Mouse (Mus musculus) lung, postnatal 0 days (tissue): ENCODE measurements around the gene Bahcc1. TPM values are rescaled to one million over a fixed set of nuclear protein-coding genes. Genes with fewer than 3 reads are reported as not detected.

Experiments
- ATAC-seq: fragments of 200-750 bp; cut with Nextera tagmentation; 2 replicates; pipeline ENCODE4 v1.8.0; 2017; ENCODE audit warnings: moderate library complexity
- DNase-seq: peaks from one replicate; pipeline ENCODE4 v3.0.0-alpha.2; 2016; ENCODE audit warnings: low spot score
- H3K27ac ChIP-seq: fragments of 300-500 bp; sonication (generic); 2 replicates; pipeline ENCODE4 v1.5.1; 2014; ENCODE audit warnings: antibody characterized with exemption, mild to moderate bottlenecking, low read length, mixed read lengths
- H3K27me3 ChIP-seq: fragments of 300-500 bp; sonication (generic); replicated peaks from 2 replicates; pipeline ENCODE4 v1.6.1; 2014; ENCODE audit warnings: low read length, mixed read lengths; ENCODE audit not compliant: insufficient read depth
- H3K36me3 ChIP-seq: fragments of 300-500 bp; sonication (generic); 2 replicates; pipeline ENCODE4 v1.6.1; 2014; ENCODE audit warnings: low read length, mixed read lengths; ENCODE audit not compliant: insufficient read depth
- H3K4me1 ChIP-seq: fragments of 300-500 bp; sonication (generic); 2 replicates; pipeline ENCODE4 v1.6.1; 2014; ENCODE audit warnings: antibody characterized with exemption, low read depth, low read length, mixed read lengths; ENCODE audit not compliant: insufficient read depth
- H3K4me2 ChIP-seq: fragments of 300-500 bp; sonication (generic); replicated peaks from 2 replicates; pipeline ENCODE4 v1.6.1; 2014; ENCODE audit warnings: low read depth, mild to moderate bottlenecking, low read length, moderate library complexity, mixed read lengths
- H3K4me3 ChIP-seq: fragments of 300-500 bp; sonication (generic); 2 replicates; pipeline ENCODE4 v1.5.1; 2014; ENCODE audit warnings: low read depth, low read length
- H3K9ac ChIP-seq: fragments of 300-500 bp; sonication (generic); replicated peaks from 2 replicates; pipeline ENCODE4 v1.6.1; 2014; ENCODE audit warnings: low read depth, mild to moderate bottlenecking
- H3K9me3 ChIP-seq: fragments of 300-500 bp; sonication (generic); 2 replicates; pipeline ENCODE4 v1.6.1; 2016; ENCODE audit warnings: low read length, mixed read lengths
- CTCF ChIP-seq: IDR thresholded peaks from 2 replicates; pipeline ENCODE4 v1.5.1; 2016; ENCODE audit warnings: antibody characterized with exemption, mild to moderate bottlenecking
- EP300 ChIP-seq: IDR thresholded peaks from 2 replicates; pipeline ENCODE4 v1.6.1; 2016; ENCODE audit warnings: antibody characterized with exemption, mild to moderate bottlenecking, control low read depth
- WGBS: fragments of 180-500 bp; shearing (Covaris S2); extraction: QIAGEN DNeasy Blood & Tissue Kit; methylation state at CpG from one replicate; pipeline ENCODE4 v1.1.7; 2014; 5-methylcytosine and 5-hydroxymethylcytosine counted together
- polyA plus RNA-seq: library from polyadenylated mRNA; unstranded; fragments of >200 nt; fragmentation: Nextera tagmentation; extraction: Ambion mirVana; gene quantifications from 2 replicates; pipeline ENCODE4 v1.2.1, GENCODE M21; 2015

Bahcc1 gene
- polyA plus RNA-seq, 1 experiment from 2014 or later: 6.6 TPM

- Histone ChIP-seq H3K9ac (0 out of 2 replicates have a peak overlapping the region, but pooled peaks have one; percentile 2), H3K4me3 (no peak overlapping the region)
- 48% methylated on average over 12 of the region's 12 CpGs for WGBS
These were observed 20.3 kb downstream of the Bahcc1 start for GRCm38 (mm10) chr11:120252843-120253645.

DNA sequence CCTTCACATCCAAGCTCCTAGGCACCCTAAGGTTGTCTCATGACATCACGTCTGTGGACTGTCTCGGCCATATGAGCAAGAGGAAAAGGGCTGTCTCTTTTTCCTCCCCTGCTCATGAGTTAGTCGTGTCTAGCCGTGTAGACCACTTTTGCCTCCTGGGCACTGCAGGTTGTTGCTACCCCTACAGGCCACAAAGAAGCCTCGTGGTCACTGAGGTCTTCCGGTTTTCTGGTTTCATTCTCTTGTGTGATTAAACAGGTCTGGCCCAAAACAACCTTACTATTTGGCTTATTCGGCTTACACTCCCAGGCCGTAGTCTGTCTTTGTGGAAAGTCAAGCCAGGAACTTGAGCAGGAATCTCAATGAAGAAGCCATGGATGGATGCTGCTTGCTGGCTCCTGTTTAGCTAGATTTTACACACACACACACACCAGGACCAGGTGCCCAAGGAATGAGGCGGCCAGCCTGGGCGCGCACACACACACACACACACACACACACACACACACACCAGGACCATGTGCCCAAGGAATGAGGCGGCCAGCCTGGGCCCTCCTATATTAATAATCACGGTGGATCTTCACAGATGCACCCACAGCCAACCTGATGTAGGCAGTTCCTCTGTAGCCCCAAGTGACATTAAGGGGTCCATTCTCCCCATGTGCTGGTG, 21.0 kb downstream of the Bahcc1 start:
- Histone ChIP-seq H3K9ac (no peak overlapping the region), H3K36me3 (no peaks in the 10 kb centered on the region), H3K4me3 (no peak overlapping the region), H3K27ac (peak overlapping the region; percentile 90), H3K4me2 (no peak overlapping the region), H3K9me3 (no peaks in the 10 kb centered on the region), H3K4me1 (peaks cover 67% of the 10 kb centered on the region), H3K27me3 (no peaks in the 10 kb centered on the region)
- ATAC-seq (no peak), DNase-seq (no peak)
- WGBS: 80% methylated on average over 13 of the region's 13 CpGs
- TF ChIP-seq EP300 (no peak), CTCF (no peak)

More at GRCm38 (mm10) chr11:120252843-120253645, 20.3 kb downstream of the Bahcc1 start:
- Histone ChIP-seq H3K27ac (peak overlapping the region; percentile 90), H3K36me3 (no peaks in the 10 kb centered on the region), H3K4me2 (peak overlapping the region; percentile 37), H3K9me3 (no peaks in the 10 kb centered on the region), H3K27me3 (no peaks in the 10 kb centered on the region), H3K4me1 (peaks cover 72% of the 10 kb centered on the region)
- DNase-seq (peak; percentile 91), ATAC-seq (peak; percentile 86)
- TF ChIP-seq EP300 (peak; percentile 99), CTCF (0 out of 2 replicates have a peak, but pooled peaks have one; percentile 8)

GRCm38 (mm10) chr11:120254420-120254819, 21.7 kb downstream of the Bahcc1 start:
- Histone ChIP-seq H3K36me3 (no peaks in the 10 kb centered on the region), H3K9ac (no peak overlapping the region), H3K9me3 (no peaks in the 10 kb centered on the region), H3K4me1 (peaks cover 72% of the 10 kb centered on the region), H3K27ac (peak overlapping the region; percentile 90), H3K27me3 (no peaks in the 10 kb centered on the region), H3K4me3 (no peak overlapping the region), H3K4me2 (0 out of 2 replicates have a peak overlapping the region, but pooled peaks have one; percentile 8)
- no peak for ATAC-seq
- WGBS: 47% methylated on average over 11 of the region's 11 CpGs
- peak; percentile 37 for DNase-seq
- TF ChIP-seq EP300: no peak
- TF ChIP-seq CTCF: no peak

GRCm38 (mm10) chr11:120255038-120255437, 22.3 kb downstream of the Bahcc1 start:
- DNase-seq (peak; percentile 92), ATAC-seq (peak; percentile 71)
- WGBS: 17% methylated on average over 6 of the region's 6 CpGs
- Histone ChIP-seq H3K4me2 (no peak overlapping the region), H3K9ac (no peak overlapping the region), H3K4me3 (no peak overlapping the region), H3K27ac (peak overlapping the region; percentile 90), H3K36me3 (no peaks in the 10 kb centered on the region), H3K27me3 (no peaks in the 10 kb centered on the region), H3K4me1 (peaks cover 75% of the 10 kb centered on the region), H3K9me3 (no peaks in the 10 kb centered on the region)
- TF ChIP-seq CTCF (no peak), EP300 (no peak)

DNA sequence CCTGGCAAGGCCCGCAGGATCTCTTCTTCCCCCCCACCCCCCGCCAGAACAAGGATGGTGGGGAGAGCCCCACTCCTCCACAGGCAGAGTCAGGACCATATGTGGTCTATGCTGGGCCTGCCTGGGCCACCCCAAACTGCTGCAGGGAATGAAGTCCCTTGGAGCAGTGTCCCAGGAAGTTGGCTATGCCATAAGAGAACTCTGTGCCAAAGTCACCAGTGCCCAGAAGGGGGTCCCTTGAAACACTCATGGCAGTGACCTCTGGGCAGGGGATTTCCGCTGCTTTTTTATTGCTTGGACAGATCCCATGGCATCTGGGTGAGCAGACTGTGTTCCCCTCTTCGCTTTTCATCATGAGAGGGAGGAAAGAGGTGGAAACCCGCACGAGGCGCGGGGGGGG, 22.8 kb downstream of the Bahcc1 start:
- Histone ChIP-seq H3K27me3 (no peaks in the 10 kb centered on the region), H3K36me3 (no peaks in the 10 kb centered on the region), H3K4me3 (no peak overlapping the region), H3K4me2 (no peak overlapping the region), H3K4me1 (peaks cover 77% of the 10 kb centered on the region), H3K27ac (peak overlapping the region; percentile 90), H3K9ac (no peak overlapping the region), H3K9me3 (no peaks in the 10 kb centered on the region)
- no peak for TF ChIP-seq EP300
- no peak for TF ChIP-seq CTCF
- 30% methylated on average over 3 of the region's 8 CpGs for WGBS
- ATAC-seq (no peak), DNase-seq (no peak)

GRCm38 (mm10) chr11:120256108-120256507, 23.4 kb downstream of the Bahcc1 start:
- no peak overlapping the region for H3K9ac ChIP-seq

More at GRCm38 (mm10) chr11:120256108-120256507, 23.4 kb downstream of the Bahcc1 start:
- WGBS: 75% methylated on average over 5 of the region's 5 CpGs
- Histone ChIP-seq H3K27ac (no peak overlapping the region), H3K4me2 (no peak overlapping the region), H3K4me3 (no peak overlapping the region), H3K4me1 (peaks cover 76% of the 10 kb centered on the region), H3K9me3 (no peaks in the 10 kb centered on the region), H3K36me3 (no peaks in the 10 kb centered on the region), H3K27me3 (no peaks in the 10 kb centered on the region)
- ATAC-seq (no peak), DNase-seq (no peak)
- TF ChIP-seq CTCF (no peak), EP300 (no peak)
